Mouse (Mus musculus): ENCODE measurements around the gene 0610037L13Rik.

DNA sequence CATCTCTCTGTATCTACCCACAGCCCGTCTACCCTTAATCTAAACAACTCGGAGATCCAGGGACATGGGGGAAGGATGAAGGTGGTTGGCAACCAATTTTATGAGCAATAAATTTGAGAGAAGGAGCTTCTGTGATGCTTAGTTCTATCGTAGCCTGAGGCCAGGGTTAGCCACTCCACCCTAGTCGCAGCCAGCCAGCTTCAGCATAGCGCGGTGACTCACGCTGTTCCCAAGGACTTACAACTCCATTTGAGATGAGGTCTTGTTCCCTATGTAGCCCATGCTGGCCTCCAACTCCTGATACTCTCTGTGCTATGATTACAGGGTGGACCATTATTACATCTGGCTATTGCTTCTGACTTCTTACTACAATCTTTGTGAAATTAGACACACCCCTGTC is 53.1 kb downstream of the 0610037L13Rik start:
- no peak for TF ChIP-seq POLR2A (IDR thresholded peaks at IDR 0.05; ENCODE audit: low read depth, low read length)
- no peak for TF ChIP-seq CTCF (conservative IDR thresholded peaks at IDR 0.05 in 1 of 2, IDR thresholded peaks at IDR 0.05 in 1 of 2; ENCODE audit: low read depth in 2 of 2, low read length in 2 of 2)
- no peak for TF ChIP-seq POLR2AphosphoS2 (IDR thresholded peaks at IDR 0.05; ENCODE audit: low read depth, low read length)
- no peak for TF ChIP-seq EP300 (IDR thresholded peaks at IDR 0.05; ENCODE audit: low read length)
- no peak for TF ChIP-seq MAX (IDR thresholded peaks at IDR 0.05; ENCODE audit: low read length)
- TF ChIP-seq RAD21 (IDR thresholded peaks at IDR 0.05; ENCODE audit: low read depth, low read length): no peak
- TF ChIP-seq SMC3 (IDR thresholded peaks at IDR 0.05; ENCODE audit: low read depth, low read length): no peak
- no peak for TF ChIP-seq ZMIZ1 (IDR thresholded peaks at IDR 0.05; ENCODE audit: low read depth, low read length)
- no peak for TF ChIP-seq KAT2A (IDR thresholded peaks at IDR 0.05; ENCODE audit: insufficient replicate concordance, low read length)
- TF ChIP-seq E2F4 (IDR thresholded peaks at IDR 0.05; ENCODE audit: insufficient replicate concordance, low read depth, low read length): no peak
- TF ChIP-seq MAZ (IDR thresholded peaks at IDR 0.05; ENCODE audit: low read depth, low read length): no peak
- TF ChIP-seq ZC3H11A (IDR thresholded peaks at IDR 0.05; ENCODE audit: low read depth, low read length): no peak
- TF ChIP-seq CHD1 (IDR thresholded peaks at IDR 0.05; ENCODE audit: low read depth, low read length): no peak
- TF ChIP-seq MXI1 (IDR thresholded peaks at IDR 0.05; ENCODE audit: low read depth, low read length): no peak

Data from CH12.LX (cell line).